Comparison of ENCODE assay signal across 8 mouse cellular contexts in genomic region chr2:35610168-35610951, GRCm38 (mm10). TPM values are rescaled to one million over a fixed set of nuclear protein-coding genes. Genes with fewer than 3 reads are reported as not detected.
A peak's percentile ranks its signal among the peaks of the same experiment; 100 is the strongest.
DNase-seq lines count a peak whose midpoint lies in the region; ATAC-seq and TF ChIP-seq lines count a peak whose summit lies in the region.

No protein-coding gene starts in this region.

- no peak overlapping the region for H3K9ac ChIP-seq in neural tube, embryonic 12.5 days

- peak; percentile 86 for ATAC-seq in frontal cortex, adult (ENCODE audit: low TSS enrichment)
- ATAC-seq in neural tube, embryonic 12.5 days (ENCODE audit: low FRiP score, low read depth), result peak; percentile 22; the same call in 1 of the 2 replicates

- no peak for DNase-seq in gastrocnemius, adult 2 months
- DNase-seq in gastrocnemius, postnatal 10 days, result no peak
- peak; percentile 88 for DNase-seq in brain, adult 2 months (ENCODE audit: low read depth, low spot score)
- DNase-seq in left cerebral cortex, adult 2 months (ENCODE audit: extremely low spot score in 1 of 2, low spot score in 2 of 2), result peak; percentile 39 to 59
- DNase-seq in adrenal gland, adult (ENCODE audit: inconsistent age in 2 of 2, low spot score in 1 of 2), result no peak
- DNase-seq in thymus, postnatal 25 days, result no peak

- TF ChIP-seq CTCF in gastrocnemius, adult 2 months (IDR thresholded peaks at IDR 0.05), result no peak
- TF ChIP-seq CTCF in left cerebral cortex, adult 2 months (IDR thresholded peaks at IDR 0.05), result no peak

- peak overlapping the region; percentile 24; the same call in 1 of the 2 replicates for H3K4me2 ChIP-seq in neural tube, embryonic 12.5 days (replicated peaks)

- no peaks in the 10 kb centered on the region for H3K9me3 ChIP-seq in neural tube, embryonic 12.5 days

- no peaks in the 10 kb centered on the region for H3K27me3 ChIP-seq in neural tube, embryonic 12.5 days (replicated peaks)

- 5% methylated on average over 11 of the region's 11 CpGs for WGBS in neural tube, embryonic 12.5 days

- H3K27ac ChIP-seq in gastrocnemius, adult 2 months, result peak overlapping the region; percentile 79
- peak overlapping the region; percentile 66 for H3K27ac ChIP-seq in left cerebral cortex, adult 2 months
- no peak overlapping the region for H3K27ac ChIP-seq in neural tube, embryonic 12.5 days

- no peaks in the 10 kb centered on the region for H3K36me3 ChIP-seq in neural tube, embryonic 12.5 days

- 0 out of 2 replicates have a peak overlapping the region, but pooled peaks have one; percentile 13 for H3K4me3 ChIP-seq in gastrocnemius, adult 2 months
- H3K4me3 ChIP-seq in left cerebral cortex, adult 2 months, result no peak overlapping the region
- no peak overlapping the region for H3K4me3 ChIP-seq in neural tube, embryonic 12.5 days

- peaks cover 47% of the 10 kb centered on the region for H3K4me1 ChIP-seq in neural tube, embryonic 12.5 days

- intact Hi-C loops in gastrocnemius, adult 2 months (cut with DNase I), result no loop called here
- intact Hi-C loops in left cerebral cortex, adult 2 months (cut with DNase I), result loop anchor here (5.0 kb wide), 1 partner anchor 53 kb away; the partner anchor contains the start of gene Dab2ip

RNA-seq across cellular contexts. Expression of gene Dab2ip, which starts 52.3 kb away (rescaled TPM):
- 10 to 100 TPM; 38.2 to 52.0 TPM for total RNA-seq in gastrocnemius, adult 2 months (2021)
- total RNA-seq in gastrocnemius, postnatal 10 days (2021), result 10 to 100 TPM; 44.3 to 56.9 TPM
- 100 to 1,000 TPM; 144 to 152 TPM for total RNA-seq in left cerebral cortex, adult 2 months (2021)
- polyA plus RNA-seq in neural tube, embryonic 12.5 days (2016; fragmentation: Nextera tagmentation; extraction: Ambion mirVana), result 65.7 and 77.7 TPM in 2 replicates

Comparison
In these comparisons a context has a peak if more than half of its experiments do, and no peak if none do; other contexts are left out.
1. DNase-seq: peak in brain, adult 2 months (single experiment) and left cerebral cortex, adult 2 months (2 of 2); none in gastrocnemius, adult 2 months (single experiment), gastrocnemius, postnatal 10 days (single experiment), adrenal gland, adult (0 of 2) and thymus, postnatal 25 days (single experiment).